Mouse (Mus musculus): ENCODE results near the gene Atp6v0a1.

Atp6v0a1 gene

GRCm38 (mm10) chr11:101009046-101009887 is at the start of gene Atp6v0a1:
TSS of gene Atp6v0a1 (plus strand) at chr11:101009452.
- DNase-seq (ENCODE audit: low spot score), result peak; percentile 97

GRCm38 (mm10) chr11:100959464-100959810 is 49.8 kb upstream of the Atp6v0a1 start:
- DNase-seq (ENCODE audit: low spot score), result peak; percentile 64

DNA sequence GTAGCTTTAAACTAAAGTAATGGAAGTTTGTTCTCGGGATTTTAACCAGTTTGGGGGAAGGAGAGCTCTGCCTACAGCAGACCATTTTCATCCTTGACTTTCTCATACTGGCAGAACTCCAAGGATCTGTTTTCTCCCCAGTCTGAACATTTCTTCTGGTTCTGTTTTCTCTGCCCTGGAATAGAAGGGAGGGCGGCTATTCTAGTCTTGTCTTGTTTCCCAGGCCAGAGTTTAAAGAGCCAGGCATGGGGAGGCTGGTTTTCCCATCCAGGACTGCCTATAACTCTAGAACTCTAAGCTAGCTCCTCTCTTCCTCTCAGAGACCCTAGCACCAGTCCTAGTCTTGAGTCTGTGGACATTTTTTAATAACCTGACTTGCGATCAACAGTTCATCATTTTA is 49.4 kb upstream of the Atp6v0a1 start:
- DNase-seq (ENCODE audit: low spot score), result no peak

DNA sequence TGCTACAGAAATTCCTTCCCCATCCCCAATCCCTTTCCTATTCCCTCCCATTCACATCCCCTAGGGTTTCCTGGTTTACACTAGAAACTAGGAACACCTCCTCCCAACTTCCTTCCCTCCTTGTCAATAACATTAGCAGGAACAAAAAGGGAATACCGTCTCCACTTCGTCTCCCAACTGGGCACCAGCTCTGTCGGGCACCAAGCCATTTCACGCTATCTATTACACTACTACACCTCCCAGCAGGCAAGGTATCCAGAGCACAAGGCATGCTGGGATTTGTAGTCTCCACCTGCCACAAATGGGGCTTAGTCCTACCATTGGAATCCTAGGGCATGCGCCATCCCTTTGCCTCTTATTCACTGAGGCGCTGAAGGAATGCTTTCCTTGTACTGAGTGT is 48.7 kb upstream of the Atp6v0a1 start:
- peak; percentile 45 for DNase-seq (ENCODE audit: low spot score)

DNA sequence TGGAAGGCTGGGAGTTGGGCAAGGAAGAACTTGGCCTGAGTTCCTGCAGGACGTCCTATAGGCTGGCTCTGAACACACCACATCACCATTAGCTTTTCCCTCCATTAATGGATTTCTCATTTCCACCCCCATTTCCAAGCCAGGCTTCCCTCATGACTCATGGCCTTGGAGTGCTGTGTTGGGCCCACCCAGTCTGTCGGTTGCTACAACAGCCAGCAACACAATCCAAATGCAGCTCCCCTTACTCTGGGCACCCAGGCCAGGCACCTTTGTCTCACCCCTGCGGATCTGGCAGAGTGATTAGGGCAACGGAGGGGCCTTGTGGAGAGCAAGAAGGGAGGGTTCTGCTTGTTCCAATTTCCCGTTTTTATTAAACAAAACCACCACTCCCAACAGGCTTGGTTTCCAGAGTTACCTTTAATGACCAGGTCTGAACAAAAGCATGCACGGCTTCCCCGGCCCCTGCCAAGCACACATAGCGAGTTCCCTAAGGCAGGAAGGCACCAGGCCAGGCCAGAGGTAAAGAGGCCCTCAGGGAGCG is 46.8 kb upstream of the Atp6v0a1 start:
- DNase-seq (ENCODE audit: low spot score), result peak; percentile 64

GRCm38 (mm10) chr11:100963647-100964046 is 45.6 kb upstream of the Atp6v0a1 start:
- DNase-seq (ENCODE audit: low spot score), result no peak

DNA sequence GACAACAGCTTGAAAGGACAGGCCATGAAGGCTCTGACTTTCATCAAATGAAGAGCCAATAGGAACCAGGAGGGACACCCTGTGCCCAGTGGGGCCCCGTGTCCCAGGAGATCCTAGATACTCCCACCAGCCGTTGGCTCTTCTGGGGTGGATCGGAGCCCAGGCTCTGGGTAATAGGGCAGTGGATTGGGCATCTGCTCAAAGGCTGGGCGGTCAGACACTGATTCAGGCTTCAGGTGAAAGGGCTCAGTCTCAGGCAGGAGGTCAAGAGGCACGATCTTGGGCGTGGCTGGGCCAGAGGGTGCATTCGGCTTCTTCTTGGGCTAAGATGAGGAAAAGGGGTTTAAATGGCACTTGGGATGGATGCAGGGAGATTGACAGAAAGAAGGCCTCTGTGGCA is 45.1 kb upstream of the Atp6v0a1 start:
- no peak for DNase-seq (ENCODE audit: low spot score)

DNA sequence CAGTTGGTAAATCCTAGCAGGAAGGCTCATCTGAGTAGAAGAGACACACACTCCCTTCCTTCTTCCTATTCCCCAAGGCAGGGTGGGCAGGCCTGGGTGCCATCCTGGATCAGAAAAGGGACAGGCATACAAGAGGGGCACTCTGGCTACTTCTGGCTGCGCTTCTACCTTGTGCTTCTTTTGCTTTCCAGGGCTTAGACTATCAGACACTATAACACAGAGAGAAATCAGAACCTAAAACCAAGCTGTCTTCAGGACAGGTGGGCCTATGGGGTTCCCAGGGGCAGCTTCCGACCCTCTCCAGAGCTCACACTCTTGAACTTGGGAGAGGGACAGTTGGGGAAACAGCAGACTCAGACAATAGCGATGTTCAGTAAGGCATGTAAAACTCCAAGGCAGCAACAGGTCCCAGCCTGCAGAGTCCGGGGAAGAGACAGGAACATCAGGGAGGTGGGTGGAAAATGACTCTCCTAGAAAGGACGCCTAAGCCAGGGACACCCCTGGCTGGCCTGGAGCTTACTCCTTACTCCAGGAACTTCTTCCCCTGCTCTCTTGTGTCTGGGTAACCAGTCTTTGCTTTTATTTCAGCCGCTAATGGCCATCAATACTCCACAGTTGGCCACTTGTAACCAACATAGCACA is 44.2 kb upstream of the Atp6v0a1 start:
- DNase-seq (ENCODE audit: low spot score), result no peak

DNA sequence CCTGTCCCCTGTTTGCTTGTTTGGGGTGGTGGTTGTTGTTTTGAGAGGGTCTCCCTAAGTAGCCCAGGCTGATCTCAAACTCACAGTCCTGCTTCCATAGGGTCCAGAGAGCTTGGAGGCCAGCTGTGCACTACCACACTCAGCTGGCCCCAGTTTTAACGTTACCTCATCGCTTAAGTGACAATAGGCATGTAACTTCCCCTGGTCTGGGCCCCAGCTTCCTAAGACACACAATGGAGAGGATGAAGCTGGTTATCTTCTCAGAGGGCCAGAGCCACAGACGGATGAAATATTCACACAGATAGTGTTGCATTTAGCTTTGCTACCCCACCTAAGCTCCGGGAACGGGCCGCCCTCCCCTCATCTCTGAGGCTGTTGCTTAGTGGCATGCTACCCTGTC is 43.5 kb upstream of the Atp6v0a1 start:
- no peak for DNase-seq (ENCODE audit: low spot score)

- no peak for DNase-seq (ENCODE audit: low spot score)
Observed at GRCm38 (mm10) chr11:100967376-100967775, 41.9 kb upstream of the Atp6v0a1 start.

DNA sequence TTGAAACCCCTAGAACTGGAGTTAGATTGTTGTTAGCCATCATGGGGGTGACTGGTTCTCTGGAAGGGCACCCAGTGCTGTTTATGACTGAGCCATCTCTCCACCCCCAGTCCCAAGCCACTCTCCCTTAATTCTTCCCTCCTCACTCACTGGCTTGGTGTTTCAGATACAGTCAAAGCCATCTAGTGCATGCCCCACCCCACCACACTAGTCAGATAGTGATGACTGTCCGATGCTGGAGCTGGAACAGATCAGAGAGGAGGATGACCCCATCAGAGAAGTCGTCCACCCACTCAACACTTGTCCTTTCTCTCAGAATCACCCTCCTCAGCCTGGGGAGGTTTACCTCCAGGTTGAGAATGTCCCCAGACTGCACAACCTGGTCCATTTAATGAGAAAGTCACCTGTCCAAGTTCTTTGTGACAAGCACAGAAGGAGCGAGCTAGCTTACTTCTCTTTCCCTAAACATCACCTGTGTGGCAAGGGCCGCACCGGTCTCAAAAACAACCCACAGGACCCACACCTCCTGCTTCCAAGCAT is 41.3 kb upstream of the Atp6v0a1 start:
- no peak for DNase-seq (ENCODE audit: low spot score)

GRCm38 (mm10) chr11:100968501-100968900 is 40.8 kb upstream of the Atp6v0a1 start:
- DNase-seq (ENCODE audit: low spot score), result no peak

DNA sequence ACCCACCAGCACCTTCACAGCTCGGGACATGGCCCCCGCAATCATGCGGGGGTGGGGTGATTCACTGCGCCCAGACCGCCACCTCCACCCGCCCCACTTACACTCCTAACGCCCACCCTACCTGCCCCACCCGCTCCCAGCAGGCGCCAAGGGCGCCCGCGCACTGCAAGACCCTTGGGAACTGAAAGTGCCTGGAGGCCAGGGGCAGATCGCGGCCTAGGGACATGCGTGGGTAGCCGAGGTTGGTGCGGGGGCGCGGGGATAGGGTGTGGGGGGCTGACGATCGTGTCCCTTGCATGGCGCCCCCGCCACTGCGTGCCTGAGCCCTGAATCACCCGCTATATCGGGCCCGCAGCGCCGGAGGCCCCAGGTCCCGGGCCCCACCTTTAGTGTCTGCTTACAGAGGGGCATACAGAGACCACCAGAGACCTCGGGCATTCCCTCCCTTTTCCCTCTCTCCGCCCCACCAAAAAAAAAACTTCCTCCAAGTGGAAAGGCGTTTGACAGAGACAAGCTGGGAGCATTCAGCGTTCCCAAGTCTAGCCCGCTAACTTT is 40.0 kb upstream of the Atp6v0a1 start:
- DNase-seq (ENCODE audit: low spot score), result no peak

DNA sequence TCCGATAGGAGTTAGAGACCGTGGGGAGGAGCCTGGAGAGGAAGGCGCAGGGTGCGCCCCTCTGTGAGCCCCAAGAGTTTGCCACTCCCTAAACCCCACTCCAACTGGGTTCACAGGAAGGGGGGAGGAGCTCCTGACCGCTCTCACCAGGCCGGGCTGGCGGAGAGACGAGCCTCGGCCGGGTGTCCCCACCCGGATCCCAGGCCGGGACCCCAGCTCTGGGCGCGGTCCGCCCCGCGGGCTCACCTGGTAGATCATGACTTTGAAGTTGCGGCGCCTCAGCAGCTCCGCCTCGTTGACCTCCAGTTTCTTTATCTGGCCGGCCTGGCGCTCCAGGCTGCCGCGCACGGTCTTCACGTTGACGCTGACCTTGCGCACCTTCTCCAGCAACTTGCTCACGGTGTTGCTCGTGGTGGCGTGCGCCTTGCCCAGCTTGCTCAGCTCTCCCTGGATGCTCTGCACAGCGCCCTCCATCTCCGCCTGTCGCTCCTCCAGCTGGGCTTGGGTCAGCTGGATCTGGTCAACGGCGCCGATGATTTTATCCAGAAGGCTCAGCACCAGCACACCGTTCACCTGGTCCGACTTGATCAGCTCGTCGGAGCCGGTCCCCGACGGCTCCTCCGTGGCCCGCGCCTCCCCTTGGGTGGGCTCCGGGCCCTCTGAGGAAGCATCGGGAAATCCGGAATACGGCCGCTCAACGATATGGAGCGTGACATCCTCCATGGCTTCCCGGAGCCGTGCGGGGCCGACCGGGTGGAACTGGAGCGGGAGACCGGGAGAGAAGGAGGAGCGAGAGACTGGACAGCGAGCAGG is 39.3 kb upstream of the Atp6v0a1 start:
- DNase-seq (ENCODE audit: low spot score), result peak; percentile 57

GRCm38 (mm10) chr11:100970557-100970937 is 38.7 kb upstream of the Atp6v0a1 start, which contains the start of gene Cavin1:
TSS of gene Cavin1 (minus strand) at chr11:100970887.
- DNase-seq (ENCODE audit: low spot score), result peak; percentile 68

GRCm38 (mm10) chr11:100971455-100971854 is 37.8 kb upstream of the Atp6v0a1 start:
- no peak for DNase-seq (ENCODE audit: low spot score)

- no peak for DNase-seq (ENCODE audit: low spot score)
Observed at GRCm38 (mm10) chr11:100973245-100973644, 36.0 kb upstream of the Atp6v0a1 start.

GRCm38 (mm10) chr11:100974381-100974970 is 34.8 kb upstream of the Atp6v0a1 start:
- peak; percentile 60 for DNase-seq (ENCODE audit: low spot score)

DNA sequence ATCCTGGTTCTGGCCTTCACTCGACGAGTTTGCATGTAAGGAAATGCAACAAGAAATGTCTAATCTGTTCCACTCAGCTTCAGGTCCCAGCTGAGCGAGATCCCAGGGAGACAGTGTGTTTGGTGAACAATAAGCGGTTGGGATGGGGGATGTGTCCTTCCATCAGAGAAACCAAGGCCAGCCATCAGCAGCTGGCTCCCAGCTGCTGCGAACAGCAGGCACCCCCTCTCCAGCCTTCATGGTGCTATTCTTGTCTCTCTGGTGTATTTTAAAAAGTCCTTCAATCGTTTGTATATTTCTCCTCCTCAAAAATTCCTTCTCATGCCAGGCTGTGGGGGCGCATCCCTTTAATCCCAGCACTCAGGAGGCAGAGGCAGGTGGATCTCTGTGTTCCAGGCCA is 34.0 kb upstream of the Atp6v0a1 start:
- no peak for DNase-seq (ENCODE audit: low spot score)

GRCm38 (mm10) chr11:100979887-100980286 is 29.4 kb upstream of the Atp6v0a1 start:
- peak; percentile 66 for DNase-seq (ENCODE audit: low spot score)

- DNase-seq (ENCODE audit: low spot score), result no peak
Observed at GRCm38 (mm10) chr11:100980438-100980837, 28.8 kb upstream of the Atp6v0a1 start.
